Mouse (Mus musculus): ENCODE measurements at regions not wholly inside any gene's neighbourhood (a gene's known extent, or its start where the extent isn't known, plus 50 kb on each side); places are given as distances from the start of the nearest gene placed in this dataset.

- TF ChIP-seq CTCF (IDR thresholded peaks at IDR 0.05; ENCODE audit: borderline replicate concordance, insufficient read depth, low read depth, low read length) (no peak), POLR2A (IDR thresholded peaks at IDR 0.05; ENCODE audit: borderline replicate concordance, insufficient read depth, low read length) (no peak)
These were observed 1294.9 kb upstream of the Lrrc6 start for GRCm38 (mm10) chr15:67795578-67795977.
